ENCODE assay signal across 7 mouse cellular contexts in the genomic region with DNA sequence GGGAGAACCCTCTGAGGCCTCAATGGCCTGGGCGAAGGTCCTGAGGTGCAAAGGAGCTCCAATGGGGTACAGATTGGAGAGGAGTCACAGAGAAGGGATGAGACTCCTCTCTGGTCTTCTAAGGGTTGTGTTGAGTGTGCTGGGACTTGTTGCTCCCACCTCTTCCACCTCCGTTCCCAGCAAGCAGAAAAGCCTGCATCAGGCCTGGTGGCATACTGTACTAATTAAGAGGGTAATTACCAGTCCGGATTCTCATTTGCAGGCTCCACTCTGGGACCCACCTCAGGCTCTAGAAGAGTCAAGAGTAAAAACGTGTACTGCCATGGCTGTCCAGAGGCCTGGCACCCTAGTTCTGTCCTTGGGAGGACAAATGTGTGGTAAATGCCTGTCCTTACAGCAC. TPM values are rescaled to one million over a fixed set of nuclear protein-coding genes. Genes with fewer than 3 reads are reported as not detected.
DNase-seq lines count a peak whose midpoint lies in the region; ATAC-seq lines count a peak whose summit lies in the region.

No protein-coding gene starts in this region.

- H3K27ac ChIP-seq in lung, embryonic 16.5 days (ENCODE audit: low read length): peak overlapping the region; percentile 95
- peak overlapping the region; percentile 89 for H3K27ac ChIP-seq in forebrain, embryonic 12.5 days
- peak overlapping the region; percentile 95 for H3K27ac ChIP-seq in intestine, embryonic 16.5 days (ENCODE audit: low read length)
- peak overlapping the region; percentile 6; the same call in 1 of the 2 replicates for H3K27ac ChIP-seq in neural tube, embryonic 14.5 days (ENCODE audit: low read depth, low read length)

- no peak for ATAC-seq in lung, embryonic 16.5 days (ENCODE audit: low read depth)
- ATAC-seq in forebrain, embryonic 12.5 days (ENCODE audit: low FRiP score): no peak
- no peak for ATAC-seq in intestine, embryonic 16.5 days
- no peak for ATAC-seq in neural tube, embryonic 14.5 days (ENCODE audit: low read depth)
- no peak for ATAC-seq in CD4-positive, CD25-positive, alpha-beta regulatory T cell, adult 4 months

- DNase-seq in lung, postnatal 4 days: no peak
- DNase-seq in layer of hippocampus, adult 9-11 months: no peak

- H3K36me3 ChIP-seq in lung, embryonic 16.5 days (ENCODE audit: control insufficient read depth, insufficient read depth, low read length): peaks cover 6% of the 10 kb centered on the region; the same call in 1 of the 2 replicates
- H3K36me3 ChIP-seq in forebrain, embryonic 12.5 days (replicated peaks): peaks cover 5% of the 10 kb centered on the region; the same call in 1 of the 2 replicates
- H3K36me3 ChIP-seq in intestine, embryonic 16.5 days (ENCODE audit: control insufficient read depth, insufficient read depth, low read length): no peaks in the 10 kb centered on the region
- no peaks in the 10 kb centered on the region for H3K36me3 ChIP-seq in neural tube, embryonic 14.5 days (ENCODE audit: control insufficient read depth, insufficient read depth, low read length)

- peak overlapping the region; percentile 29 for H3K4me3 ChIP-seq in lung, embryonic 16.5 days (ENCODE audit: low read length)
- H3K4me3 ChIP-seq in forebrain, embryonic 12.5 days (replicated peaks): no peak overlapping the region
- H3K4me3 ChIP-seq in intestine, embryonic 16.5 days (ENCODE audit: low read length): peak overlapping the region; percentile 23
- no peak overlapping the region for H3K4me3 ChIP-seq in neural tube, embryonic 14.5 days (ENCODE audit: low read depth, low read length)

- H3K27me3 ChIP-seq in lung, embryonic 16.5 days (ENCODE audit: control insufficient read depth, insufficient read depth, low read depth, low read length): no peaks in the 10 kb centered on the region
- no peaks in the 10 kb centered on the region; the same call in 1 of the 2 replicates for H3K27me3 ChIP-seq in forebrain, embryonic 12.5 days
- H3K27me3 ChIP-seq in intestine, embryonic 16.5 days (replicated peaks; ENCODE audit: control insufficient read depth, insufficient read depth, low read length): no peaks in the 10 kb centered on the region
- no peaks in the 10 kb centered on the region for H3K27me3 ChIP-seq in neural tube, embryonic 14.5 days (ENCODE audit: control insufficient read depth, insufficient read depth, low read length)

- WGBS in lung, embryonic 16.5 days: 41% methylated on average over 4 of the region's 4 CpGs
- 39% methylated on average over 4 of the region's 4 CpGs for WGBS in forebrain, embryonic 12.5 days
- WGBS in intestine, embryonic 16.5 days: 36% methylated on average over 4 of the region's 4 CpGs
- WGBS in neural tube, embryonic 14.5 days: 32% methylated on average over 4 of the region's 4 CpGs

- H3K4me2 ChIP-seq in lung, embryonic 16.5 days (ENCODE audit: low read depth, low read length): peak overlapping the region; percentile 56
- H3K4me2 ChIP-seq in forebrain, embryonic 12.5 days: peak overlapping the region; percentile 45
- peak overlapping the region; percentile 61 for H3K4me2 ChIP-seq in intestine, embryonic 16.5 days (ENCODE audit: low read depth, low read length)
- peak overlapping the region; percentile 41 for H3K4me2 ChIP-seq in neural tube, embryonic 14.5 days (ENCODE audit: low read depth, low read length)

- H3K9ac ChIP-seq in lung, embryonic 16.5 days (ENCODE audit: low read length): peak overlapping the region; percentile 65
- peak overlapping the region; percentile 53 for H3K9ac ChIP-seq in forebrain, embryonic 12.5 days
- peak overlapping the region; percentile 66 for H3K9ac ChIP-seq in intestine, embryonic 16.5 days (ENCODE audit: low read depth, low read length)
- 0 out of 2 replicates have a peak overlapping the region, but pooled peaks have one; percentile 28 for H3K9ac ChIP-seq in neural tube, embryonic 14.5 days (replicated peaks; ENCODE audit: low read depth, low read length)

- peaks cover 51% of the 10 kb centered on the region for H3K4me1 ChIP-seq in lung, embryonic 16.5 days (replicated peaks; ENCODE audit: control insufficient read depth, insufficient read depth, low read length)
- H3K4me1 ChIP-seq in forebrain, embryonic 12.5 days: peaks cover 52% of the 10 kb centered on the region
- H3K4me1 ChIP-seq in intestine, embryonic 16.5 days (ENCODE audit: control insufficient read depth, insufficient read depth, low read length): peaks cover 54% of the 10 kb centered on the region
- peaks cover 38% of the 10 kb centered on the region for H3K4me1 ChIP-seq in neural tube, embryonic 14.5 days (ENCODE audit: control insufficient read depth, insufficient read depth, low read length)

- H3K9me3 ChIP-seq in lung, embryonic 16.5 days (ENCODE audit: control insufficient read depth, low read length): no peaks in the 10 kb centered on the region
- H3K9me3 ChIP-seq in forebrain, embryonic 12.5 days: no peaks in the 10 kb centered on the region
- H3K9me3 ChIP-seq in intestine, embryonic 16.5 days (ENCODE audit: control insufficient read depth, low read length): no peaks in the 10 kb centered on the region
- H3K9me3 ChIP-seq in neural tube, embryonic 14.5 days (ENCODE audit: control insufficient read depth, low read length): no peaks in the 10 kb centered on the region

RNA-seq across cellular contexts. Expression of a gene that starts 1.8 kb away (rescaled TPM):
- polyA plus RNA-seq in lung, embryonic 16.5 days (2015; fragmentation: Nextera tagmentation; extraction: Ambion mirVana): 26.2 and 28.8 TPM in 2 replicates
- polyA plus RNA-seq in forebrain, embryonic 12.5 days (2016; fragmentation: Nextera tagmentation; extraction: Ambion mirVana): 153 and 165 TPM in 2 replicates
- 37.3 and 52.2 TPM in 2 replicates for polyA plus RNA-seq in intestine, embryonic 16.5 days (2015; fragmentation: Nextera tagmentation; extraction: Ambion mirVana)
- 115 and 119 TPM in 2 replicates for polyA plus RNA-seq in neural tube, embryonic 14.5 days (2014; fragmentation: Nextera tagmentation; extraction: Ambion mirVana)
- 10 to 100 TPM in 1 of 2 experiments, 1 to 10 TPM in 1; 7.6 to 23.3 TPM for polyA plus RNA-seq in CD4-positive, CD25-positive, alpha-beta regulatory T cell, adult 4 months (2017; shearing (Covaris generic))

RNA-seq across cellular contexts. Expression of a gene that starts 6.3 kb away (rescaled TPM):
- polyA plus RNA-seq in lung, embryonic 16.5 days (2015; fragmentation: Nextera tagmentation; extraction: Ambion mirVana): not detected in 2 replicates
- 0.04 and 0.10 TPM in 2 replicates for polyA plus RNA-seq in forebrain, embryonic 12.5 days (2016; fragmentation: Nextera tagmentation; extraction: Ambion mirVana)
- not detected in 2 replicates for polyA plus RNA-seq in intestine, embryonic 16.5 days (2015; fragmentation: Nextera tagmentation; extraction: Ambion mirVana)
- 0.13 TPM in 1 of 2 replicates, not detected in the other for polyA plus RNA-seq in neural tube, embryonic 14.5 days (2014; fragmentation: Nextera tagmentation; extraction: Ambion mirVana)
- polyA plus RNA-seq in CD4-positive, CD25-positive, alpha-beta regulatory T cell, adult 4 months (2017; shearing (Covaris generic)): under 1 TPM in 1 of 2 experiments, not detected in 1; 0.07 TPM

RNA-seq across cellular contexts. Expression of a gene that starts 21.4 kb away (rescaled TPM):
- 0.26 TPM in 1 of 2 replicates, not detected in the other for polyA plus RNA-seq in lung, embryonic 16.5 days (2015; fragmentation: Nextera tagmentation; extraction: Ambion mirVana)
- not detected in 2 replicates for polyA plus RNA-seq in forebrain, embryonic 12.5 days (2016; fragmentation: Nextera tagmentation; extraction: Ambion mirVana)
- polyA plus RNA-seq in intestine, embryonic 16.5 days (2015; fragmentation: Nextera tagmentation; extraction: Ambion mirVana): 3.3 and 4.1 TPM in 2 replicates
- polyA plus RNA-seq in neural tube, embryonic 14.5 days (2014; fragmentation: Nextera tagmentation; extraction: Ambion mirVana): not detected in 2 replicates
- polyA plus RNA-seq in CD4-positive, CD25-positive, alpha-beta regulatory T cell, adult 4 months (2017; shearing (Covaris generic)): not detected

RNA-seq across cellular contexts. Expression of a gene that starts 23.9 kb away (rescaled TPM):
- polyA plus RNA-seq in lung, embryonic 16.5 days (2015; fragmentation: Nextera tagmentation; extraction: Ambion mirVana): 197 and 214 TPM in 2 replicates
- polyA plus RNA-seq in forebrain, embryonic 12.5 days (2016; fragmentation: Nextera tagmentation; extraction: Ambion mirVana): 259 and 275 TPM in 2 replicates
- polyA plus RNA-seq in intestine, embryonic 16.5 days (2015; fragmentation: Nextera tagmentation; extraction: Ambion mirVana): 228 and 246 TPM in 2 replicates
- 193 and 194 TPM in 2 replicates for polyA plus RNA-seq in neural tube, embryonic 14.5 days (2014; fragmentation: Nextera tagmentation; extraction: Ambion mirVana)
- 10 to 100 TPM; 86.8 to 94.5 TPM for polyA plus RNA-seq in CD4-positive, CD25-positive, alpha-beta regulatory T cell, adult 4 months (2017; shearing (Covaris generic))

RNA-seq across cellular contexts. Expression of a gene that starts 26.6 kb away (rescaled TPM):
- polyA plus RNA-seq in lung, embryonic 16.5 days (2015; fragmentation: Nextera tagmentation; extraction: Ambion mirVana): 0.10 and 0.19 TPM in 2 replicates
- 0.14 and 0.17 TPM in 2 replicates for polyA plus RNA-seq in forebrain, embryonic 12.5 days (2016; fragmentation: Nextera tagmentation; extraction: Ambion mirVana)
- polyA plus RNA-seq in intestine, embryonic 16.5 days (2015; fragmentation: Nextera tagmentation; extraction: Ambion mirVana): 0.28 and 0.64 TPM in 2 replicates
- polyA plus RNA-seq in neural tube, embryonic 14.5 days (2014; fragmentation: Nextera tagmentation; extraction: Ambion mirVana): 0.10 and 0.27 TPM in 2 replicates
- under 1 TPM; 0.66 to 0.94 TPM for polyA plus RNA-seq in CD4-positive, CD25-positive, alpha-beta regulatory T cell, adult 4 months (2017; shearing (Covaris generic))

Comparison
In these comparisons a context has a peak if more than half of its experiments do, and no peak if none do; other contexts are left out.
1. H3K27ac ChIP-seq: peak in every context shown above with its lines; median percentile 95 in lung, embryonic 16.5 days; 95 in intestine, embryonic 16.5 days; 89 in forebrain, embryonic 12.5 days; 6 in neural tube, embryonic 14.5 days.
2. H3K4me3 ChIP-seq: peak in lung, embryonic 16.5 days (single experiment) and intestine, embryonic 16.5 days (single experiment); none in forebrain, embryonic 12.5 days (single experiment) and neural tube, embryonic 14.5 days (single experiment).
3. Peak in every context shown above with its lines, with median percentiles within 50 percentile points of each other: H3K4me2 ChIP-seq and H3K9ac ChIP-seq.